Mouse (Mus musculus) CH12.LX (cell line): ENCODE results near the gene Pknox2.

Experiments used
- MXI1 ChIP-seq: IDR thresholded peaks from 2 replicates; pipeline ENCODE4 v1.6.1; 2011; ENCODE audit warnings: mild to moderate bottlenecking, low read depth, low read length, improper control_type of control experiment
- POLR2A ChIP-seq: IDR thresholded peaks from 2 replicates; pipeline ENCODE4 v1.6.1; 2011; ENCODE audit warnings: low read depth, mild to moderate bottlenecking, improper control_type of control experiment, low read length
- ZNF384 ChIP-seq: IDR thresholded peaks from 2 replicates; pipeline ENCODE4 v1.6.1; 2012; ENCODE audit warnings: low read depth, low read length, improper control_type of control experiment, inconsistent platforms

DNA sequence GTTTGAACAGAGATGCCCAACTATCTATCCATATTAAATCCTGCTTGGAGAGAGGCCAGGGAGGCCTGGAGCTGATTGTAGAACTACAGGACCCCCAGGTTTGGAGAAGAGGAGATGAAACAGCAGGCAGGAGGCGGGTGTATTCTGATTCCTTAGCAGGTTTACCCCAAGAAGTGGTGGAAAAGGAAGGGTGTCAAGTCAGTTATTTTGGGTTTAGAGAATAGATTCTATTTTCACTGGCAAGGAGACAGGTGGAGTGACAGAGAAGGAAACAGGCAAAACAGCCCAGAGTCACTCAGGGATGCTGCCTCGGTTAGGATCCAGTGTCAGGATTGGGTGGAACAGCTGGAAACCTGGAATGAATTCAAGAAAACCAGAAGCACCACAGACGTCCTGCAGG lies 263.6 kb downstream of the Pknox2 start:
- no peak for TF ChIP-seq ZNF384
- no peak for TF ChIP-seq MXI1
- TF ChIP-seq POLR2A = no peak
